Mouse (Mus musculus) megakaryocyte-erythroid progenitor cell, adult 5-6 weeks (primary cell): ENCODE measurements at regions not wholly inside any gene's neighbourhood (a gene's known extent, or its start where the extent isn't known, plus 50 kb on each side); places are given as distances from the start of the nearest gene placed in this dataset.
A peak's percentile ranks its signal among the peaks of the same experiment; 100 is the strongest.

Experiments
- ATAC-seq: replicated peaks from 2 replicates; pipeline ENCODE4 v1.8.0; 2016; ENCODE audit warnings: mild to moderate bottlenecking, inconsistent platforms; ENCODE audit not compliant: severe bottlenecking, poor library complexity, low FRiP score, low TSS enrichment

DNA sequence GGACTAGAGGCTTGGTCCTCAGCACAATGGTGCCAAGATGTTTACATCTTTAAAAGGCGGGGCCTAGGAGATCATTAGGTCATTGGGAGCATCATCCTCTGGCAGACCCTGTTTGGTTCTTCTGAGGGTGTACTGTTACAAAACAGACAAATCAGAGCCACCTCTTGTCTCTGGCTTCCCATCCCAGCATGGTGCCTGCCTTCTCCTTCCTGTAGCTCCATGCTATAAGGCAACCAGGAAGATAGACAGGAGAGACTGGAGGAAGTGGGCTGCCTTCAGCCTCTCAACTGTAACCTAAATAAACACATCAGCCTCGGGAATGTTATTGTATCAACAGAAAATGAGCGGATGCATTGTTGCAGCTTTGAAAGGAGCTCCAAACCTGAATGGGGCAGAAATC, 529.8 kb upstream of the Gm765 start:
- no peak for ATAC-seq

DNA sequence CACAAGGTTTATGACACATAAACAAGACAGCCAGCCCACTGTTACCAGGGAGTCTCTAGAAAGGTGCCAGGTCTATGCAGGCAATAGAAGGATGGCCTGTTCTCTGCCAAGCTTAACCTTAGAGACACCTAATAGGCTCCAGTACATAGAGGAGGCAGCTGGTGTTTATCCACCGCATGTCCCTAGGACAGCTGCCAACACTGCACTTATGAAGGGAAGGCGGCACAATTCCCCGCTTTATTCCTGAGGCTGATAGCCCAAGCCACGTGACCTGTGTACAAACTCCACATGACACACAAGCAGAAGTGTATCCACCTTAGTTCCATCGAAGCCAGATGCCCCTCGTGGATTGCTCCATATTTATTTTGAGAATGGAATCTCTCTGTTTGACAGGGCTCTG, 527.2 kb upstream of the Gm765 start:
- ATAC-seq, result no peak

DNA sequence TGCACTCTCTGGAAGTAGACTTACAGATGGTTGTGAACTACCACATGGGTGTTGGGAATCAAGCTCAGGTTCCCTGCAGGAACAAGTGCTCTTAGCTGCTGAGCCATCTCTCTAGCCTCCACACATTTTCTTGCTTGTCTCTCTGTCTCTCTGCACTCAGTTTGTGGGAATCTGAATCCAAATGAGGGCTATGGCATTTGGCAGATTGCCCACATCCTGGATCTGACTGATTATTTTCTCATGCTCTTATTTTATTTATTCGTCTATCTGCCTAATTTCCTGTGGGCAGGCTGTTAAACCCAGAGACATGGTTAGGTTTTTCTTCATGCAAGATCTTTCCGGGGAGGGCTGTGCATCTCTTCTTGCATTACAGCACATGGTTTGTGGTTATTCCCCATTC, 521.8 kb upstream of the Gm765 start:
- no peak for ATAC-seq

DNA sequence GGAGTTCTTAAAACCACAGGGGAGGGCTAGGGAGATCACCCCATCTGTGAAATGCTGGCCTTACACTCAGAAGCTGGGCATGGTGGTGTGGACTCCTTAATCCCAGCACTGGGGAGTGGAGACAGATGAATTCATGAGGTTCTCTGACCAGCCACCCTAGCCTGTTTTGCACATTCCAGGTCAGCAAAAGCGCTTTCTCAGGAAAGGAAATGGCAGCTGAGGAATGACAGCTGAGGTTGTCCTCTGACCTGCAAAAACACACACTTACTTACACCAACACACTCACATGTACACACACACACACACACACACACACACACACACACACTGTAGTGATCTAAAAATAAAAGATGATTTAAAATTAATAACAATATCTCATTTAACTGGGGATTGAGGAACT, 513.4 kb upstream of the Gm765 start:
- no peak for ATAC-seq

DNA sequence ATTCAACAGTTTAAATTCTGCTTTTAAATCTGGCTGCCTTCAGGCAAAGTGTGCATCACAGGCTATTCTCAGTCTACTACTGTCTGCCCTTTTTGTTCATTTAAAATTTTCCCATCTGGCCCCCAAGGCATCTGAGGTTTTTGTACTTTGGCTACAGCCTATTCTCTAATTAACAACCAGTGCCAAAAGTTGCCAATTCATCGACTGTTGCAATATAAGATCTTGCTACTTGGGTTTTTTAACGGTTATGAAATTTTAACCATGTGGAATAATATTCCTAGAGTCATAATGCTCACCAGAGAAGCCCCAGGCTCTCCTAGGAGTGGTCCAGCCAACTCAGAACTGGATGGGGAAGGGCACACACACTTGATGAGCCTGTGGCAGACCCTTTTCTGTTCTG, 508.4 kb upstream of the Gm765 start:
- no peak for ATAC-seq

DNA sequence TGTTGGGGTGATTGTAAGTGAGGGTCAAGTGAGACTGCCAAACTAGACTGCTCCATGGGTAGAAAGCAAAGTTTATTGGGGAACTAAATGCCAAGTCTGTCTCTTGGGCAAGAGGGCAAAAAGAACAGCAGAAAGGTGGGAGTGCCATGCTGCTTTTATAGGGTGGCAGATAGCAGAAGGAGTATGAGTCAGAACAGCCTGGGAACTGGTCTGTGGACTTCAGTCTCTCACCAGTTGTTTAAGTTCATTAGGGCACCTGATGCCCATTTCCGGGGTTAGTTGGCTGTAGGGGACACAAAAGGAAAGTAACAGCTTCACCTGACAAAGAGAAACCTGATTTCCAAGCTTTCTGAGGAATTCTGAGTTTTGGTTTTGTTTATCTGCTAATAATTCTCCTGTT, 506.3 kb upstream of the Gm765 start:
- no peak for ATAC-seq

DNA sequence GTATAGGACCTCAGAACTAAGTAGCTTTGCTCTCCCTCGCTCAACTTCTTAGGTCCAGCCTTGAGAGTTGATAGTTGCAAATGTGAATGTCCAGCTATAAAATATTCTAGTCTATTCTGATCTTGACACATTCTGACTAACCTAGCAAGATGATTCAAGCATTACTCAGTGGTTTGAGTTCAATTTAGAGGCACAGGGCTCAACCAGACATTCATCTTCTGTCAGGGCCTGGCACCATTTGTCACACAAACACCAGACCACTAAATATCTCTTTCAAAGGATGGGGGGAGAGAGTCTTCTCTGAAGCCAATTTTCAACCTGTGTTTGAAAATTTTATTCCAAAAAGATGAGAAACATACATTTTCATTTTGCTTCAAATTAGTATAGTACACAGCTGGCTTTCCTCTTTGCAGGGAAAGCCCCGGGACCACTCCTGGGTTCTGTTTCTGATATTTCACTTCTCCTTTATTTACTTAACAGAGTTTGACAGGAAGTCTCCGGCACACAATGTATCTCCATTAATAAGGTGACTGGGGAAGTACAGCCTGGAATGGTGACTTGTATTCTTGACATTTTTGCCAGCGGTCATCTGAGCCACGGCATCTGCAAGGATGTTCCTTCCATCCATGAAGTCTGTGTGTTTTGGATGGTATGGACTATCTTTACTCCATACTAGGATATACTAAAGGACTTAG, 503.6 kb upstream of the Gm765 start:
- no peak for ATAC-seq

DNA sequence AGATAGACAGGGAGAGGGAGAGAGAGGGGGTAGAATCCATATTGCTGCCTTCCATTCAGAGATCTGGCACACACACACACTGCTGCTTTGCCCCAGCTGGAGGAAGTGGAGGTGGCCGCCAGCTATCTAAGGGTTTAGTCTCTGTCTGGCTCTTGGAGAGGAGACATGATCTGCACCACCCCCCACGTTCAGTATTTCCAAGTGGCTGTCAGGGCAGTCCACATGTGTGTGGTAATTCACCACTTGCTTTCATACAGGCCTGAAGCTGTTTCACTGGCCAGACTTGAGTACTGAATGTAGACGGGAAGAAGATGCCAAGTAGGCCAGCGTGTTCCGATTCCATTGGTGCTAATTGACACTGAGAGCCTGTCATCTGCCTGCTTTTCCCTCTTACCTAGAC, 501.0 kb upstream of the Gm765 start:
- ATAC-seq, result peak; percentile 57

DNA sequence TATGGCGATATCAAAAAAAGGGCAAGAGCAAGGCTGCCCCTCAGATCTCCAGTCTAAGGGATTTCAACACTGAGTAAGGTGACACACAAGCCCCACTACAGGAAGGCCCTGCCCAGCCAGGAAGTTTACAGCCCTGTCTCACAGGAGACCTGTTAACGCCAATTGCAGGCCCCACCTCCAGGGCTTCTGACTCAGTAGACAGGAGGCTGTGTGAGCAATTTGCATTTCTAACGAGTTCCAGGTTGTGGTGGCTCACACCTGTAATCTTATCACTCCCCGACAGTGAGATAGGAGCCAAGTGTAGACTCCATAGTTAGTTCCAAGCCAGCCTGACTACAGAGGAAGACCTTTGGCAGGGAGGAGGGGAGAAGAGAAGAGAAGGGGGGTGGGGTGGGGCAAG, 500.4 kb upstream of the Gm765 start:
- no peak; the same call in 1 of the 2 replicates for ATAC-seq

DNA sequence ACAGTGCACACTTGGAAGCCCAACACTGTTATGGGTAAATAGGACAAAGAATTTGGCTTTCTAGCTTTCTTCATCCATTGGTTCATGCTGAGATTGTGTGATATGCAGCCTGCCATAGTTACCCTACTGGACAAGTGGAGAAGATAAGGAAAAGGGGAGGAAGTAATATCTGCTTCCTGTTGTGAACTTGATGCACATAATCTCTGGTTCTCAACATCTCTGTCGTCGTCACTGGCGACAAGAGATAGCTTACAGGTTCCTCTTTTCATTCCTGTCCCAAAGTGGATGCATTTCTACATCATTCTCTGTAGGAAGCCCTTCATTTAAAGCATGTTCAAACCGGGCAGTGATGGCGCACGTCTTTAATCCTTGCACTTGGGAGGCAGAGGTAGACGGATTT, 491.4 kb upstream of the Gm765 start:
- no peak for ATAC-seq

DNA sequence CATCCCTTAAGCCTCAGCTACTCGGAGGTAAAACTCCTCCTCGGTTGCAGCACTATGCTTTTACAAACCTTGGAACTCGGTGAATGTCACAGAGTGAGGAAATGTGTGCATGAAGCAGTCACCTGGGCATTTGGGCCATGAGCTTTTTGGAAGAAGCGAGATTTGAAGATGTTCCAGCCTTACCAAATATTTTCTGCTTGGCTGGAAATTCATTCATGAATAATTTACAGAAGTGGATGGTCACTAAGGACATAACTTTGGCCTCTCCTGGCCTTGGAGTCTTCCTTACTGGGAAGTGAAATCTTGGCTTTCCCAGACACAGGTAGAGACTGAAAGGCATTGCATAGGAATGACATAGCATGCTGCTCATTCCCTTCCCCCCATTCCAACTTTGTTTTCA, 487.6 kb upstream of the Gm765 start:
- ATAC-seq, result no peak

DNA sequence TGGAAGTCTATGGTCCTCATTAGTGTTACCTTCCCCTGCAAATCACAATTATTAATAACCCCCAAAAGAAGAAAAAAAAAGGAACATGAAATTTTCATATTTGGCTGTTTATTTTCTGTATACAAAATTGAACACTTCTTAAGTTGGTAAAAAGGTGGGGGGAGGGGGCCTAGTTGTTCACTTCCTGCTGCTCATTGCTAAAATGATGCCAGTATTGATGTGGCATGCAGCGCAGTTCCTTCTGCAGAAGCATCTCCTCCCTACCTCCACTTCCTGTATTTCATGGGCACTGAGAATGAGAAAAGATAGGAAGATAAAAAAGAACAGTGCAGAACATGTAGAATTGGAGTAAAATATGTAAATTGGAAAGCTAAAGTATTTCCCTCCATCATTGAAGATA, 465.5 kb upstream of the Gm765 start:
- no peak for ATAC-seq

DNA sequence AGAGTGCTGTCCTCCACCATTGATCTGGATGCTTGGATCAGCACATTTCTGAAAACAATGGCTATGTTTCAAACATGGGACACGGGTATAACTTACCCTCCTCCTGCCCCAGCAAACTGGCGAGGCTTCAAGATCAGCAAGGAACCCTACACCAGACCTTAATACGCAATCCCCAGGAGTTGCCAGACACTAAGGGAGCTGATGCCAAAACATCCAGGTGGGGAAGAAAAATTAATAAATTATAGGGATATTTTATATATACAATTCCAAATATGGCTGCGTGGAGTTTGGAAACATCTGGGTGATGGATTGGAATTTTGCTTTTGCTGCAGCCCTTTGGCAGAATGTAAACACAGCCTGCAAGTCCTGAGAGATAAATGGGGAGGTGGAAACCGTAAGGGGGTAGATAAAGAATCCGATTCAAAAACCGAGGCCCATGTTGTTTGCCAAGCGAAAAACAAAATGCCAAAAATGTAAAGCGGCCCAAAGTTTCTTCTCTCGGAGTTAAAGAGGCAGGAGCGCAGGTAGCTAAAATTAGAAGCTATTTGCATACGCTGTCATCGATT, 460.9 kb upstream of the Gm765 start:
- ATAC-seq, result no peak

DNA sequence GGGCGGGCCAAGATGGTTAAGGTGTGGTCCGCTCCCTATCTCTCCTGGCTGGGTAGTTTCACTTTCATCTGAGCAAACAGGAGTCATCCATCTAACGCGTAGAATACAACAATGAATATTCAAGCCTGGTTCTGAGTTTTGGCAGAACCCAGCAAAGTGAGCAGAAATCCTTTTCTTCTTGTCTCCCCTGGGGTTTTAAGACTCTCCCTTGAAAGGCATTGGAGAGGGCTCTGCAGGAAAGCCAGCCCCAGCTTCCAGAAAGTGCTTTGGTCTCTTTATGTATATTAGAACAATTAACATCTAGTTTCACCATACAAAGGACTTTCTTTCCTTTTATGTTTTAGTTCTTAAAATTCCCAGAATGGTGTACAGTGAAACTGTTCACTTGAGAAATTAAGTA, 458.5 kb upstream of the Gm765 start:
- ATAC-seq, result no peak

DNA sequence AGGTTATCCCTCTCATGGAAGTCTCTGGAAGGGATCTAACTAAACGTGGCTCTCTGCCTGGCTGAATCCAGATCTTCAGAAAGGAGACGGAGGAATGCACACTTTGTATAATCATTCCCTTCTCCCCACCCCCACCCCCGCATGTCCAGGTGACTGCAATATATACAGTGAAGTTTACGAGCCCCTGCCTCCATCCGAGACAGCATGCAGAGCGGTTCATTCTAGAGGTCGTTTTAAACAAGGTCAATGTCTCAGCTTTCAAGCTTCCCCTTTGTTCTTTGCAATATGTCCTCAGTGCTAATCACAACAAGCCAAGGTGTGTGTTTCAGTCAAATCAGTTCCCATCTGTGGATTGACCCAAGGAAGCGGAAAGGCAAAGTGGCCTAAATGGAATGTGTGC, 457.5 kb upstream of the Gm765 start:
- ATAC-seq, result no peak

DNA sequence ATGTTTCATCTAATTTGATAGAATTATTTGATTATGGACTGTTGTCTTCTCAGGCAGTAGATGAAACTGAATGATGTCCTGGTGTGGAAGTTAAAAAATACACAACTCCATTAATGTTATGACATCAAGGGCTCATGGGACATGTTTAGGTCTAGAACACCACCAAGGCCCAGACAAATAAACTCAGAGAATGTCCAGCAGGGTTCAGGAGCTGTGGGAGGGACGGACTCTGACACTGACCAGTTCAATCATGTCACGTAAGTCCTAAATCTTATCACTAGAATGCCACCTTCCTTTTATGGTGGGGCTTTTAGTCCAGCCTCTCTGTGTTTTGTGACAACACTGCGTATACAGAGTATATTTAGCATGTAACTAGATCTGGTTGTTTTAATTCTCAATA, 455.2 kb upstream of the Gm765 start:
- no peak for ATAC-seq

DNA sequence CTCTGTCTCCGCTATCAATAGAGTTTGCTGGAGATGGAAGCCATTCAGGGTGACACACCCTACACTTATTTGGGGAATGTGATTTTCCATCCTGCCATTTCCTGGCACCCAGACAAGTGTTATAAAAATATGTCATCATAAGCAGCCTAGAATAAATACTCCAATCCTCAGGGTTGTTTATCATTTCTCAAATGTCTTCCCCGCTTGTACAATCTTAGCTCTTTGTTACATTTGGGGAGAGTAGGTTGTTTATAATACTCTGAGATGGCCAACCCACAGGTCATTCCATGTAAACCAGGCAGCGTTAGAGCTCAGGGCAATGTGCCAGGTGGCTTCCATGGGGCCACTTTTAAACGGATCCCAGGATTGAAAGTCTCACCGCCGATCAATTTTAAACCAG, 454.8 kb upstream of the Gm765 start:
- ATAC-seq, result no peak

DNA sequence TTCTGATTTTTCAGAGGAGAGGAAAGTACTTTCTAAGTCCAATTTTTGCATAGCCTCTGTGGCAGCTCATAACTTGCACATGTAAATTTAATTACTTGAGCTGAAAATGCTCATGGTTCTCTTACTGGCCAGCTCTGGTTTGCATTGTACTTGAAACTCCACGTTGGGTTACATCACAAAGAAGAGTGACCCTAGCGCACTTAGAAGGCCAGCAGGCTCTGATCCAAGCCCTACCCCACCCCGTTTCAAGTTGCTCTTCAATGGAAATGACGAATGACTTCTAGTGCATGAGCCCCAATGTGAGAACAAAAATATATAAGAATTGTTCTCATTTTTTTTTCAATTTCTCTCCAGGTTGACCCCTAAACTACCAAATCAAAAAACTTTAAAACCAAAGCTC, 454.1 kb upstream of the Gm765 start:
- no peak for ATAC-seq

DNA sequence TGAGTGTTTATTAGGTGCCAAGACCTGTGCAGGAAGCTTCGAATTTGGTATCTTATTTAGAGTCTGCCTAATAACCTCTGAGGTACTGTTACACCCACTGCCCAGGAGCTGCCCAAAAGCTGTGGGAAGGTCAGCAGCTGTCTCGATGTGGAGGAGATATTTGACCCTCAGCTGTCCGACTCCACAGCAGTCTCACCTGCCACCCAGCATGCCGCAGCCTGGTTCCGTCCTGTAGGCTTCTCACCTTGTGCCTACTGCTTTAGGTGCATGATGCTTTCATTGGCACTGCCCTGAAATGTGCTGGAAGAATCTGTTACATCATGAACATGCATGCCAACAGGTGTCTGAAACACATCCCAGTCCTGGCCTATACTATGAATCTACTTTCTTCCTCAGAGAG, 444.9 kb upstream of the Gm765 start:
- no peak for ATAC-seq

DNA sequence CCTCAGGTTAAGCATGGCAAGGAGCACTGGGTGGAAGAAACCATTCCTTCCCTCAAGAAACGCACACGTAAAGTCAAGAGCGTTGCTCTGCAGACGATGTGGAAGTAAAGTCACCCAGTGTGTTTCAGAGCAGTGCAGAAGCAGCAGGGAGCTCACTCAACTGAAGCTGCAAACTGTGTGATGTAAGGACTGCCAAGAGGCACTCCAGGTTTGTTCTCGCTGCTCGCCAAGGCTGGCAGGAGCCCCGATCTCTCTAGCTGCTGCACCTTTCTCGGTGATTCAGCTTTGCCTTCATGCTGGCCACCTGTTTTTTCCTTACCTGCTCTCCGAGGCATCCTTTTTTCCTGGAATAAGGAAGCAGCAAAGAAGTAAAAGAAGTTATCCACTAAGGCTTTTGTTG, 439.5 kb upstream of the Gm765 start:
- ATAC-seq, result no peak

DNA sequence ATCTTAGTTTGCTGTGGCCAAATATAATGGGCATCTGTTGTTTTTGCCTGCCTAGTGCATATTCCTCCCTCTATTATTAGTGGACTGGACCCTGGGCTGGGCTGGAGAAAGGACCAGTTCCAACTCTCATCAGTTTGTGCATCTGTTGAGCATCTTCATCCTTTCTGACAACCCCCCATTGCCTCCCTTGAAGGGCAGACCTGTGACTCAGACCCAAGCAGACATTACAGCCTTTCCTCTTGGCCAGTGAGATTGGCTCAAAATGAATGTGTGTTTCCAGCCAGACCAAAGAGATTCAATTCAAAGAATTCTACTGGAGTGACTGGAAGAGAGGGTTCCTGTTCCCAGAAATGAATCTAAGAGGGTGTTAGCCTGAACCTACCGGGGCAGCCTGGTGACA, 433.2 kb upstream of the Gm765 start:
- ATAC-seq, result no peak

DNA sequence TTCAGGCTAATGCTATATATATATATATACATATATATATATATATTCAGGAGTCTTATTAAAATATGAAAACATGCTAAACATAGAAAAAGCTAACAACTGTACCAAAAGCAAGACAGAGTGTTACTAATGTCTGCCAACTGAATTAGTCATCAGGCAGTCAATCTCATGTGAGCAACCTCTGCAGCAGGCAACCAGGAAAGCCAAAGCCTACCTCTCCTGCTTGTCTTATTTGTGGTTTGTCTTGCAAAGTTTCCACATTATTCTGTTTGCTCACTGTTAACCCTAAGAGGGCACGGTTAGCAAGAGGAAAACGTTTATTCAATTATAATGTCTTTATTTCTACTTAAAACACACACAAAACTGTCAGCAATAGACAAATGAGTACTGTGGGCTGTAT, 427.4 kb upstream of the Gm765 start:
- no peak for ATAC-seq
